In genomic region chr14:98154832-98155422, GRCm38 (mm10) we compare ENCODE assay signal across 18 mouse cellular contexts. TPM values are rescaled to one million over a fixed set of nuclear protein-coding genes. Genes with fewer than 3 reads are reported as not detected.
DNase-seq lines count a peak whose midpoint lies in the region; ATAC-seq lines count a peak whose summit lies in the region.
"Had no signal": no experiment of that assay in that cellular context is flagged by ENCODE, and none has a peak within 500 bp of the region (broad histone marks: within the 10 kb centered on the region; RNA-seq: fewer than 3 reads in every experiment).

No protein-coding gene starts in this region.

- peak; percentile 88 for ATAC-seq in hindbrain, embryonic 11.5 days (ENCODE audit: low FRiP score)
- ATAC-seq in midbrain, embryonic 12.5 days (ENCODE audit: low FRiP score, low read depth), result peak; percentile 85
- ATAC-seq in kidney, embryonic 16.5 days (ENCODE audit: low FRiP score, low TSS enrichment), result no peak
- ATAC-seq: intestine, postnatal 0 days had no signal

- no peak overlapping the region for H3K9ac ChIP-seq in hindbrain, embryonic 11.5 days (ENCODE audit: low read depth, low read length)
- no peak overlapping the region for H3K9ac ChIP-seq in midbrain, embryonic 12.5 days (replicated peaks)
- H3K9ac ChIP-seq in kidney, embryonic 16.5 days (replicated peaks; ENCODE audit: low read length), result no peak overlapping the region
- H3K9ac ChIP-seq: limb, embryonic 15.5 days had no signal

- peaks cover 4% of the 10 kb centered on the region; the same call in 1 of the 2 replicates for H3K4me1 ChIP-seq in heart, embryonic 10.5 days
- peaks cover 4% of the 10 kb centered on the region; the same call in 1 of the 2 replicates for H3K4me1 ChIP-seq in hindbrain, embryonic 11.5 days (replicated peaks; ENCODE audit: control insufficient read depth, insufficient read depth, low read length)
- H3K4me1 ChIP-seq in midbrain, embryonic 12.5 days, result peaks cover 20% of the 10 kb centered on the region
- H3K4me1 ChIP-seq in kidney, embryonic 16.5 days (ENCODE audit: insufficient read depth, low read length), result no peaks in the 10 kb centered on the region
- H3K4me1 ChIP-seq: limb, embryonic 15.5 days had no signal

- 56% methylated on average over 7 of the region's 7 CpGs for WGBS in heart, embryonic 10.5 days
- WGBS in hindbrain, embryonic 11.5 days, result 18% methylated on average over 7 of the region's 7 CpGs
- 25% methylated on average over 7 of the region's 7 CpGs for WGBS in midbrain, embryonic 12.5 days
- 79% methylated on average over 7 of the region's 7 CpGs for WGBS in kidney, embryonic 16.5 days

- H3K27me3 ChIP-seq in heart, embryonic 10.5 days (ENCODE audit: insufficient read depth, poor library complexity, severe bottlenecking), result no peaks in the 10 kb centered on the region
- no peaks in the 10 kb centered on the region for H3K27me3 ChIP-seq in hindbrain, embryonic 11.5 days (ENCODE audit: control insufficient read depth, insufficient read depth, low read length)
- no peaks in the 10 kb centered on the region for H3K27me3 ChIP-seq in midbrain, embryonic 12.5 days
- no peaks in the 10 kb centered on the region for H3K27me3 ChIP-seq in kidney, embryonic 16.5 days (ENCODE audit: insufficient read depth, low read length)
- H3K27me3 ChIP-seq: limb, embryonic 15.5 days had no signal

- no peak overlapping the region for H3K4me3 ChIP-seq in heart, embryonic 10.5 days
- H3K4me3 ChIP-seq in hindbrain, embryonic 11.5 days (ENCODE audit: low read depth, low read length), result no peak overlapping the region
- no peak overlapping the region for H3K4me3 ChIP-seq in midbrain, embryonic 12.5 days
- H3K4me3 ChIP-seq in kidney, embryonic 16.5 days (ENCODE audit: low read length), result no peak overlapping the region
- H3K4me3 ChIP-seq: erythroblast, embryonic 14.5 days; limb, embryonic 15.5 days had no signal

- no peaks in the 10 kb centered on the region for H3K9me3 ChIP-seq in heart, embryonic 10.5 days
- H3K9me3 ChIP-seq in hindbrain, embryonic 11.5 days (ENCODE audit: control insufficient read depth, low read length), result no peaks in the 10 kb centered on the region
- H3K9me3 ChIP-seq in midbrain, embryonic 12.5 days, result no peaks in the 10 kb centered on the region
- H3K9me3 ChIP-seq in kidney, embryonic 16.5 days (ENCODE audit: low read length), result no peaks in the 10 kb centered on the region
- H3K9me3 ChIP-seq: limb, embryonic 15.5 days had no signal

- H3K27ac ChIP-seq in heart, embryonic 10.5 days, result no peak overlapping the region
- H3K27ac ChIP-seq in hindbrain, embryonic 11.5 days (ENCODE audit: low read depth, low read length), result peak overlapping the region; percentile 72
- H3K27ac ChIP-seq in midbrain, embryonic 12.5 days (replicated peaks), result peak overlapping the region; percentile 69
- no peak overlapping the region for H3K27ac ChIP-seq in kidney, embryonic 16.5 days (ENCODE audit: low read length)
- H3K27ac ChIP-seq: limb, embryonic 15.5 days; macrophage had no signal

- H3K36me3 ChIP-seq in heart, embryonic 10.5 days, result no peaks in the 10 kb centered on the region
- no peaks in the 10 kb centered on the region for H3K36me3 ChIP-seq in hindbrain, embryonic 11.5 days (ENCODE audit: control insufficient read depth, insufficient read depth, low read length)
- H3K36me3 ChIP-seq in midbrain, embryonic 12.5 days, result no peaks in the 10 kb centered on the region
- no peaks in the 10 kb centered on the region for H3K36me3 ChIP-seq in kidney, embryonic 16.5 days (ENCODE audit: insufficient read depth, low read length)
- H3K36me3 ChIP-seq: limb, embryonic 15.5 days had no signal

- H3K4me2 ChIP-seq in hindbrain, embryonic 11.5 days (replicated peaks; ENCODE audit: low read depth, low read length), result no peak overlapping the region
- peak overlapping the region; percentile 25 for H3K4me2 ChIP-seq in midbrain, embryonic 12.5 days (replicated peaks)
- no peak overlapping the region for H3K4me2 ChIP-seq in kidney, embryonic 16.5 days (replicated peaks; ENCODE audit: low read depth, low read length)
- H3K4me2 ChIP-seq: limb, embryonic 15.5 days had no signal

- peak; percentile 29 for DNase-seq in heart, adult 11 months
- DNase-seq in heart, embryonic 10.5 days (ENCODE audit: low spot score), result no peak
- DNase-seq in hindbrain, embryonic 11.5 days (ENCODE audit: low spot score), result peak; percentile 66
- no peak for DNase-seq in cerebellum, adult 9-11 months
- DNase-seq in cerebellum, postnatal 4 days (ENCODE audit: low spot score in 2 of 2), result no peak
- DNase-seq: adrenal gland, postnatal 14 days; cerebellum, postnatal 25 days; kidney, postnatal 25 days; lung, adult 2 months; right cerebral cortex, adult 18-20 months; thymus, postnatal 36 days had no signal

RNA-seq across cellular contexts. Expression of gene Dach1, which starts 14.6 kb away (rescaled TPM):
- 3.4 and 4.0 TPM in 2 replicates for polyA plus RNA-seq in heart, embryonic 10.5 days (2016; fragmentation: Nextera tagmentation; extraction: Ambion mirVana)
- 24.3 and 33.7 TPM in 2 replicates for polyA plus RNA-seq in hindbrain, embryonic 11.5 days (2014; fragmentation: Nextera tagmentation; extraction: Ambion mirVana)
- 24.4 and 24.9 TPM in 2 replicates for polyA plus RNA-seq in midbrain, embryonic 12.5 days (2016; fragmentation: Nextera tagmentation; extraction: Ambion mirVana)
- polyA plus RNA-seq in kidney, embryonic 16.5 days (2015; fragmentation: Nextera tagmentation; extraction: Ambion mirVana), result 17.0 and 20.4 TPM in 2 replicates
- polyA plus RNA-seq: C2C12; erythroblast, embryonic 14.5 days had no signal

Comparison
In these comparisons a context has a peak if more than half of its experiments do, and no peak if none do; other contexts are left out.
1. DNase-seq: peak in heart, adult 11 months (single experiment) and hindbrain, embryonic 11.5 days (single experiment); none in heart, embryonic 10.5 days (single experiment), cerebellum, adult 9-11 months (single experiment) and cerebellum, postnatal 4 days (0 of 2).
2. H3K27ac ChIP-seq: peak in hindbrain, embryonic 11.5 days (single experiment) and midbrain, embryonic 12.5 days (single experiment); none in heart, embryonic 10.5 days (single experiment) and kidney, embryonic 16.5 days (single experiment).